Mouse (Mus musculus) CH12.LX (cell line): ENCODE data around the gene Fryl. TPM values are rescaled to one million over a fixed set of nuclear protein-coding genes. Genes with fewer than 3 reads are reported as not detected.

Experiments used
- DNase-seq: peaks from one replicate; pipeline ENCODE4 v3.0.0-alpha.2; 2013; ENCODE audit errors: extremely low read depth
- H3K27ac ChIP-seq: 2 replicates; pipeline ENCODE4 v1.5.1; 2012; ENCODE audit warnings: low read depth, mild to moderate bottlenecking, control low read depth, moderate library complexity; ENCODE audit not compliant: insufficient read depth
- H3K27me3 ChIP-seq: replicated peaks from 2 replicates; pipeline ENCODE3; 2012; ENCODE audit warnings: inconsistent platforms
- H3K36me3 ChIP-seq, 2 experiments: replicated peaks in 1 of 2; 2 replicates each; pipeline versions ENCODE3 to v1.6.1; 2012; ENCODE audit warnings: inconsistent platforms in 1 of 2, low read length in 1 of 2, mild to moderate bottlenecking in 1 of 2, mixed read lengths in 1 of 2, moderate library complexity in 1 of 2; ENCODE audit not compliant: control insufficient read depth in 1 of 2, insufficient read depth in 1 of 2
- H3K4me1 ChIP-seq, 2 experiments: 2 replicates each; pipeline ENCODE4 v1.6.1; 2012; ENCODE audit warnings: inconsistent platforms in 1 of 2, moderate library complexity in 1 of 2; ENCODE audit not compliant: insufficient read depth in 2 of 2, control insufficient read depth in 1 of 2
- H3K4me2 ChIP-seq: 2 replicates; pipeline ENCODE4 v1.6.1; 2012; ENCODE audit warnings: low read depth, mild to moderate bottlenecking, control low read depth; ENCODE audit not compliant: poor library complexity, insufficient read depth, severe bottlenecking
- H3K4me3 ChIP-seq, 3 experiments: fragments of 150-350 bp in 1 of 3; sonication (generic) in 1 of 3; replicated peaks in 1 of 3; 2 replicates each; pipeline versions ENCODE3 to v1.5.1; 2011 to 2012; ENCODE audit warnings: low read depth in 2 of 3, low read length in 2 of 3, mild to moderate bottlenecking in 2 of 3, moderate library complexity in 2 of 3, control low read depth in 1 of 3, improper control_type of control experiment in 1 of 3, inconsistent platforms in 1 of 3, mixed read lengths in 1 of 3; ENCODE audit not compliant: poor library complexity in 1 of 3
- H3K79me2 ChIP-seq: replicated peaks from 2 replicates; pipeline ENCODE4 v1.6.1; 2012; ENCODE audit warnings: mild to moderate bottlenecking, moderate library complexity; ENCODE audit not compliant: control insufficient read depth, poor library complexity, insufficient read depth, severe bottlenecking; ENCODE audit errors: extremely low read depth
- H3K9ac ChIP-seq: 2 replicates; pipeline ENCODE4 v1.6.1; 2012; ENCODE audit warnings: low read depth, mild to moderate bottlenecking, control low read depth, moderate library complexity; ENCODE audit not compliant: insufficient read depth
- H3K9me3 ChIP-seq: replicated peaks from 2 replicates; pipeline ENCODE3; 2012; ENCODE audit warnings: low read length, inconsistent platforms, mixed read lengths
- BHLHE40 ChIP-seq: IDR thresholded peaks from 2 replicates; pipeline ENCODE4 v1.6.1; 2011; ENCODE audit warnings: mild to moderate bottlenecking, low read depth, low read length, improper control_type of control experiment
- CHD1 ChIP-seq: IDR thresholded peaks from 2 replicates; pipeline ENCODE4 v1.6.1; 2012; ENCODE audit warnings: low read depth, low read length, improper control_type of control experiment, inconsistent platforms
- CTCF ChIP-seq, 2 experiments: IDR thresholded peaks in 1 of 2; conservative IDR thresholded peaks in 1 of 2; 2 replicates each; pipeline ENCODE4 v1.5.1; 2011 to 2012; ENCODE audit warnings: low read depth in 2 of 2, low read length in 2 of 2, improper control_type of control experiment in 1 of 2, inconsistent platforms in 1 of 2, mild to moderate bottlenecking in 1 of 2, moderate library complexity in 1 of 2
- E2F4 ChIP-seq: IDR thresholded peaks from 2 replicates; pipeline ENCODE4 v1.6.1; 2011; ENCODE audit warnings: low read depth, low read length, improper control_type of control experiment; ENCODE audit not compliant: insufficient replicate concordance
- ELF1 ChIP-seq: IDR thresholded peaks from 2 replicates; pipeline ENCODE4 v1.6.1; 2014; ENCODE audit warnings: low read depth, mild to moderate bottlenecking, inconsistent platforms, low read length, improper control_type of control experiment
- EP300 ChIP-seq: IDR thresholded peaks from 2 replicates; pipeline ENCODE4 v1.6.1; 2011; ENCODE audit warnings: low read length, improper control_type of control experiment
- ETS1 ChIP-seq: conservative IDR thresholded peaks from 2 replicates; pipeline ENCODE4 v1.6.1; 2012; ENCODE audit warnings: low read depth, mild to moderate bottlenecking, inconsistent platforms, low read length, improper control_type of control experiment, moderate library complexity
- GABPA ChIP-seq: IDR thresholded peaks from 2 replicates; pipeline ENCODE4 v1.6.1; 2012; ENCODE audit warnings: low read depth, low read length, improper control_type of control experiment, inconsistent platforms; ENCODE audit not compliant: insufficient replicate concordance
- HCFC1 ChIP-seq: IDR thresholded peaks from 2 replicates; pipeline ENCODE4 v1.6.1; 2012; ENCODE audit warnings: low read depth, mild to moderate bottlenecking, inconsistent platforms, low read length, improper control_type of control experiment
- IRF4 ChIP-seq: IDR thresholded peaks from 2 replicates; pipeline ENCODE4 v1.6.1; 2014; ENCODE audit warnings: low read depth, mild to moderate bottlenecking, inconsistent platforms, low read length, improper control_type of control experiment
- JUN ChIP-seq: IDR thresholded peaks from 2 replicates; pipeline ENCODE4 v1.6.1; 2011; ENCODE audit warnings: low read depth, mild to moderate bottlenecking, low read length, improper control_type of control experiment, moderate library complexity; ENCODE audit not compliant: insufficient read depth
- MAX ChIP-seq: IDR thresholded peaks from 2 replicates; pipeline ENCODE4 v1.6.1; 2011; ENCODE audit warnings: low read length, improper control_type of control experiment
- NELFE ChIP-seq: IDR thresholded peaks from 2 replicates; pipeline ENCODE4 v1.6.1; 2011; ENCODE audit warnings: low read depth, low read length, improper control_type of control experiment
- NRF1 ChIP-seq: IDR thresholded peaks from 2 replicates; pipeline ENCODE4 v1.6.1; 2014; ENCODE audit warnings: low read depth, mild to moderate bottlenecking, inconsistent platforms, low read length, improper control_type of control experiment, moderate library complexity
- PAX5 ChIP-seq: IDR thresholded peaks from 2 replicates; pipeline ENCODE4 v1.6.1; 2012; ENCODE audit warnings: low read length, inconsistent platforms, mixed read lengths
- POLR2AphosphoS2 ChIP-seq: IDR thresholded peaks from 2 replicates; pipeline ENCODE4 v1.6.1; 2011; ENCODE audit warnings: low read depth, low read length, improper control_type of control experiment
- RCOR1 ChIP-seq: conservative IDR thresholded peaks from 2 replicates; pipeline ENCODE4 v1.6.1; 2012; ENCODE audit warnings: low read depth, mild to moderate bottlenecking, inconsistent platforms, low read length, improper control_type of control experiment
- SIN3A ChIP-seq: IDR thresholded peaks from 2 replicates; pipeline ENCODE4 v1.6.1; 2012; ENCODE audit warnings: low read length, improper control_type of control experiment, inconsistent platforms
- TBP ChIP-seq: conservative IDR thresholded peaks from 2 replicates; pipeline ENCODE4 v1.6.1; 2011; ENCODE audit warnings: low read depth, low read length, improper control_type of control experiment
- USF1 ChIP-seq: IDR thresholded peaks from 2 replicates; pipeline ENCODE4 v1.6.1; 2014; ENCODE audit warnings: low read depth, mild to moderate bottlenecking, inconsistent platforms, low read length, improper control_type of control experiment
- USF2 ChIP-seq: conservative IDR thresholded peaks from 2 replicates; pipeline ENCODE4 v1.6.1; 2011; ENCODE audit warnings: low read depth, low read length, improper control_type of control experiment
- ZMIZ1 ChIP-seq: IDR thresholded peaks from 2 replicates; pipeline ENCODE4 v1.6.1; 2012; ENCODE audit warnings: low read depth, mild to moderate bottlenecking, inconsistent platforms, low read length, improper control_type of control experiment
- ZNF384 ChIP-seq: IDR thresholded peaks from 2 replicates; pipeline ENCODE4 v1.6.1; 2012; ENCODE audit warnings: low read depth, low read length, improper control_type of control experiment, inconsistent platforms
- dilution Hi-C: fragments of 300-500 bp; cut with MboI; formaldehyde crosslinking; loops from 2 replicates; pipeline ENCODE4 v1.14.3; 2020; ENCODE audit warnings: low sequenced_read_pairs; ENCODE audit not compliant: extremely low pct_unique_long_range_greater_than_20kb, extremely low pct_ligation_motif_present
- in situ Hi-C: fragments of 300-500 bp; cut with MboI; formaldehyde crosslinking; loops from 3 replicates; pipeline ENCODE4 v1.14.3; 2019; ENCODE audit warnings: low sequenced_read_pairs, low pct_ligation_motif_present, low pct_unique_long_range_greater_than_20kb, mixed read lengths
- polyA plus RNA-seq: library from polyadenylated mRNA; unstranded; fragments of >175 nt; gene quantifications from 2 replicates; pipeline ENCODE4 v1.2.1, GENCODE M21; 2012; ENCODE audit warnings: low read depth; ENCODE audit not compliant: insufficient read length
- total RNA-seq, 2 experiments: library from RNA; depleted of rRNA; stranded (reverse); fragments of 300-350 nt in 1 of 2; fragments of >200 nt in 1 of 2; gene quantifications; 2 replicates each; pipeline ENCODE4 v1.2.3; 2012 to 2014

The Fryl gene
- total and polyA plus RNA-seq, 3 experiments, result 23.2 to 38.4 (median 31.3) TPM

DNA sequence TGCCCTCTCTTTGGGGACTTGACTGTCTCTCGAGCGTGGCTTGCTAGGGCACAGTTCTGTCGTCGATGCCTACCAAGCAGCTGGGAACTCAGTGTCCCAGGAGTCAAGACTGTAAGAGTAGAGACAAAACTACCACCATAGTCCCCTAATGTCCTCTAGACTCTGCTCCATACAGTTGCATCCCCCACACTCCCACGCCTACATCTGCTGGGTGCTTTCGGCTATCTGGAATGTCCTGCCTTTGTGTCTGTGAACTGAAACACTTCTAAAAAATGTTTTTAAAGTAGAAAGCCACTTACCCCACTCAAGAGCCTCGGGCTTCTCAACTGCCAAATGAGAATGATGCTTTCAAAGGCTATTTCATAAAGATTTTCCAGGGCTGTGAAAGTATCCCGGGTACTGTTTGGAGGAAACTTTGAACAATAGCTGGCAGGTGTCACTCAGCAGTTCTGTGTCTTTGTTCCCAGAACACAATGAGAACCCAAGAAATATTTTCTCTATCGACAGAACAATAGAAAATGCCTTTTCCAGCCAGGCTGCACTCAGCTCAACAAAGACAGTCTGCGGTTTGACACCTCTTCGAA lies 28.8 kb downstream of the Fryl start:
- H3K27ac ChIP-seq, result no peak overlapping the region
- H3K27me3 ChIP-seq, result no peaks in the 10 kb centered on the region
- H3K79me2 ChIP-seq, result peaks cover 11% of the 10 kb centered on the region
- peaks cover 0 to 24% of the 10 kb centered on the region in 2 experiments for H3K36me3 ChIP-seq
- dilution Hi-C loops, result no loop called here
- no peak overlapping the region for H3K4me3 ChIP-seq
- TF ChIP-seq ZMIZ1 (no peak), CTCF (conservative IDR thresholded peaks at IDR 0.05 in 1 of 2, IDR thresholded peaks at IDR 0.05 in 1 of 2; ENCODE audit: low read depth in 2 of 2, low read length in 2 of 2) (no peak), ZNF384 (no peak), E2F4 (no peak), TBP (no peak), EP300 (no peak), IRF4 (no peak), CHD1 (no peak), PAX5 (no peak), USF2 (no peak), POLR2AphosphoS2 (no peak), USF1 (no peak), RCOR1 (no peak), GABPA (no peak), ELF1 (no peak), MAX (no peak), ETS1 (no peak), NELFE (no peak)
- TF ChIP-seq, all 38 proteins: peak for 0
- Histone ChIP-seq H3K4me2 (no peak overlapping the region), H3K9me3 (no peaks in the 10 kb centered on the region), H3K4me1 (peaks cover 4 to 60% of the 10 kb centered on the region in 2 experiments), H3K9ac (no peak overlapping the region)
- DNase-seq, result no peak
- in situ Hi-C loops, result no loop called here

GRCm38 (mm10) chr5:73223065-73223464 lies 33.4 kb downstream of the Fryl start:
- Histone ChIP-seq H3K27me3 (no peaks in the 10 kb centered on the region), H3K4me2 (no peak overlapping the region), H3K4me3 (no peak overlapping the region), H3K27ac (no peak overlapping the region), H3K4me1 (peaks cover 11 to 59% of the 10 kb centered on the region in 2 experiments), H3K79me2 (peaks cover 17% of the 10 kb centered on the region), H3K9ac (no peak overlapping the region), H3K9me3 (peaks cover 5% of the 10 kb centered on the region), H3K36me3 (peaks cover 7 to 34% of the 10 kb centered on the region in 2 experiments)
- TF ChIP-seq JUN, result no peak
- no peak for TF ChIP-seq HCFC1
- peak; percentile 58; the same call in 1 of the 2 replicates for TF ChIP-seq NRF1
- TF ChIP-seq SIN3A, result 0 out of 2 replicates have a peak, but pooled peaks have one; percentile 40
- TF ChIP-seq ZNF384, result no peak
- TF ChIP-seq ETS1, result peak; percentile 31; the same call in 1 of the 2 replicates
- peak; percentile 35; the same call in 1 of the 2 replicates for TF ChIP-seq BHLHE40
- peak; percentile 26; the same call in 1 of the 2 replicates for TF ChIP-seq EP300
- TF ChIP-seq CHD1, result no peak
- DNase-seq, result no peak
- dilution Hi-C loops, result no loop called here
- in situ Hi-C loops, result no loop called here
